Mouse (Mus musculus): ENCODE measurements around the gene Dbndd2. TPM values are rescaled to one million over a fixed set of nuclear protein-coding genes. Genes with fewer than 3 reads are reported as not detected.

Gene Dbndd2
- total and polyA plus RNA-seq, 2 experiments from 2014 or later, result 16.9 to 22.3 TPM

DNA sequence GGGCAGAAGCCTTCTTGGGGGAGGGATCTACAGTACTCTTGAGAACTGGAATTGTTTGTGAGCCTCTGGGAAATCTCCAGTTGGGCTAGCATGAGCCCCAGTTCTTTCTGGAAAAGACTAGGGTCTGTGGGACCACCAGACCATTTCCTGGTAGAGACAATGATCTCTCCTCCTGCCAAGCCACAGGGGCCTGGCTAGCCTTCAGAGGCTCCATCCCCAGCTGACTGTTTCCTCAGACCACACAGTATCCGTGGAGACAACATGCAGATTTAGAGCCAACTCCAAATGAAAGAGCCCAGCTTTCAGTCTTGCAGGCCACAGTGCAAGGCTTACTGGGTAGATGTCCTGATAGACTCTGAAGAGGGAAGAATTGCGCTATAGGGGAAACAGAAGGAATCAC lies 8.2 kb downstream of the Dbndd2 start:
- no peak overlapping the region for H3K4me2 ChIP-seq (ENCODE audit: low read depth, low read length)
- no peak for TF ChIP-seq EP300 (IDR thresholded peaks at IDR 0.05; ENCODE audit: low read depth)
- TF ChIP-seq CTCF (IDR thresholded peaks at IDR 0.05; ENCODE audit: low read depth), result no peak
- 49% methylated on average over 2 of the region's 2 CpGs for WGBS
- H3K9me3 ChIP-seq (replicated peaks; ENCODE audit: control insufficient read depth, low read length), result no peaks in the 10 kb centered on the region
- H3K36me3 ChIP-seq (replicated peaks; ENCODE audit: control insufficient read depth, insufficient read depth, low read length), result peaks cover 14% of the 10 kb centered on the region
- DNase-seq (ENCODE audit: low spot score) (no peak), ATAC-seq (ENCODE audit: insufficient read depth, low read depth) (no peak)
- H3K27me3 ChIP-seq (ENCODE audit: control insufficient read depth, insufficient read depth, low read length), result no peaks in the 10 kb centered on the region
- H3K4me1 ChIP-seq (ENCODE audit: control insufficient read depth, insufficient read depth), result peaks cover 12% of the 10 kb centered on the region
- no peak overlapping the region for H3K9ac ChIP-seq (replicated peaks; ENCODE audit: low read depth, low read length)
- H3K4me3 ChIP-seq (ENCODE audit: low read depth, low read length), result no peak overlapping the region
- H3K27ac ChIP-seq (ENCODE audit: low read depth), result no peak overlapping the region

GRCm38 (mm10) chr2:164496331-164496730 lies 10.4 kb downstream of the Dbndd2 start:
- peaks cover 16% of the 10 kb centered on the region for H3K36me3 ChIP-seq (replicated peaks; ENCODE audit: control insufficient read depth, insufficient read depth, low read length)
- DNase-seq (ENCODE audit: low spot score) (no peak), ATAC-seq (ENCODE audit: insufficient read depth, low read depth) (no peak)
- no peaks in the 10 kb centered on the region for H3K9me3 ChIP-seq (replicated peaks; ENCODE audit: control insufficient read depth, low read length)
- peak overlapping the region; percentile 88; the same call in 1 of the 2 replicates for H3K4me2 ChIP-seq (ENCODE audit: low read depth, low read length)
- H3K4me3 ChIP-seq (ENCODE audit: low read depth, low read length), result no peak overlapping the region
- WGBS, result 50% methylated on average over 1 of the region's 1 CpGs
- peaks cover 12% of the 10 kb centered on the region for H3K4me1 ChIP-seq (ENCODE audit: control insufficient read depth, insufficient read depth)
- H3K9ac ChIP-seq (replicated peaks; ENCODE audit: low read depth, low read length), result no peak overlapping the region
- H3K27ac ChIP-seq (ENCODE audit: low read depth), result no peak overlapping the region
- no peak for TF ChIP-seq CTCF (IDR thresholded peaks at IDR 0.05; ENCODE audit: low read depth)
- TF ChIP-seq EP300 (IDR thresholded peaks at IDR 0.05; ENCODE audit: low read depth), result no peak
- H3K27me3 ChIP-seq (ENCODE audit: control insufficient read depth, insufficient read depth, low read length), result no peaks in the 10 kb centered on the region

- Histone ChIP-seq H3K4me3 (ENCODE audit: low read depth, low read length) (peak within 1 kb of the TSS; percentile 79), H3K27me3 (ENCODE audit: control insufficient read depth, insufficient read depth, low read length) (no peaks in the 10 kb centered on the region), H3K4me2 (ENCODE audit: low read depth, low read length) (peak within 1 kb of the TSS; percentile 88), H3K27ac (ENCODE audit: low read depth) (peak within 1 kb of the TSS; percentile 51), H3K36me3 (replicated peaks; ENCODE audit: control insufficient read depth, insufficient read depth, low read length) (peaks cover 21% of the 10 kb centered on the region), H3K9me3 (replicated peaks; ENCODE audit: control insufficient read depth, low read length) (no peaks in the 10 kb centered on the region), H3K9ac (replicated peaks; ENCODE audit: low read depth, low read length) (peak within 1 kb of the TSS; percentile 61), H3K4me1 (ENCODE audit: control insufficient read depth, insufficient read depth) (peaks cover 12% of the 10 kb centered on the region)
- TF ChIP-seq CTCF (IDR thresholded peaks at IDR 0.05; ENCODE audit: low read depth) (no peak), EP300 (IDR thresholded peaks at IDR 0.05; ENCODE audit: low read depth) (peak; percentile 58; the same call in 1 of the 2 replicates)
- ATAC-seq (ENCODE audit: insufficient read depth, low read depth) (peak; percentile 94), DNase-seq (ENCODE audit: low spot score) (peak; percentile 81)
- WGBS, result 4% methylated on average over 43 of the region's 43 CpGs
These were observed 11.2 kb downstream of the Dbndd2 start, which contains the start of gene Pigt for GRCm38 (mm10) chr2:164496847-164497690. TSS of gene Pigt (plus strand) at chr2:164497520.

GRCm38 (mm10) chr2:164497691-164498268 lies 11.9 kb downstream of the Dbndd2 start:
- H3K36me3 ChIP-seq (replicated peaks; ENCODE audit: control insufficient read depth, insufficient read depth, low read length), result peaks cover 27% of the 10 kb centered on the region
- peak; percentile 3; the same call in 1 of the 2 replicates for ATAC-seq (ENCODE audit: insufficient read depth, low read depth)
- no peak for DNase-seq (ENCODE audit: low spot score)
- 5% methylated on average over 21 of the region's 21 CpGs for WGBS
- no peaks in the 10 kb centered on the region for H3K27me3 ChIP-seq (ENCODE audit: control insufficient read depth, insufficient read depth, low read length)
- H3K9me3 ChIP-seq (replicated peaks; ENCODE audit: control insufficient read depth, low read length), result no peaks in the 10 kb centered on the region
- H3K4me2 ChIP-seq (ENCODE audit: low read depth, low read length), result peak overlapping the region; percentile 88
- no peak for TF ChIP-seq CTCF (IDR thresholded peaks at IDR 0.05; ENCODE audit: low read depth)
- no peak for TF ChIP-seq EP300 (IDR thresholded peaks at IDR 0.05; ENCODE audit: low read depth)
- H3K27ac ChIP-seq (ENCODE audit: low read depth), result peak overlapping the region; percentile 51; the same call in 1 of the 2 replicates
- peak overlapping the region; percentile 79 for H3K4me3 ChIP-seq (ENCODE audit: low read depth, low read length)
- peak overlapping the region; percentile 61 for H3K9ac ChIP-seq (replicated peaks; ENCODE audit: low read depth, low read length)
- H3K4me1 ChIP-seq (ENCODE audit: control insufficient read depth, insufficient read depth), result peaks cover 12% of the 10 kb centered on the region

- no peak for DNase-seq (ENCODE audit: low spot score)
- Histone ChIP-seq H3K36me3 (replicated peaks; ENCODE audit: control insufficient read depth, insufficient read depth, low read length) (peaks cover 40% of the 10 kb centered on the region), H3K9me3 (replicated peaks; ENCODE audit: control insufficient read depth, low read length) (0 out of 2 replicates have a peak, but pooled peaks cover 1% of the 10 kb centered on the region), H3K27ac (ENCODE audit: low read depth) (no peak overlapping the region), H3K4me1 (ENCODE audit: control insufficient read depth, insufficient read depth) (peaks cover 12% of the 10 kb centered on the region), H3K4me3 (ENCODE audit: low read depth, low read length) (no peak overlapping the region), H3K4me2 (ENCODE audit: low read depth, low read length) (no peak overlapping the region), H3K27me3 (ENCODE audit: control insufficient read depth, insufficient read depth, low read length) (no peaks in the 10 kb centered on the region), H3K9ac (replicated peaks; ENCODE audit: low read depth, low read length) (no peak overlapping the region)
- TF ChIP-seq EP300 (IDR thresholded peaks at IDR 0.05; ENCODE audit: low read depth), result no peak
- no peak for TF ChIP-seq CTCF (IDR thresholded peaks at IDR 0.05; ENCODE audit: low read depth)
- WGBS, result 62% methylated on average over 5 of the region's 5 CpGs
- no peak for ATAC-seq (ENCODE audit: insufficient read depth, low read depth)
These were observed 13.4 kb downstream of the Dbndd2 start for GRCm38 (mm10) chr2:164499317-164499716.
